Mouse (Mus musculus): ENCODE measurements around the gene Sult6b2. TPM values are rescaled to one million over a fixed set of nuclear protein-coding genes. Genes with fewer than 3 reads are reported as not detected.
A peak's percentile ranks its signal among the peaks of the same experiment; 100 is the strongest.

Sult6b2 gene
- 0.17 and 0.38 TPM in 2 replicates for polyA plus RNA-seq (2015; fragmentation: Nextera tagmentation; extraction: Ambion mirVana)

- H3K36me3 ChIP-seq (replicated peaks) = no peaks in the 10 kb centered on the region
- ATAC-seq (replicated peaks) = no peak
Measured at GRCm38 (mm10) chr6:142804402-142804801, at the start of gene Sult6b2. TSS of gene Sult6b2 (minus strand) at chr6:142804502.

DNA sequence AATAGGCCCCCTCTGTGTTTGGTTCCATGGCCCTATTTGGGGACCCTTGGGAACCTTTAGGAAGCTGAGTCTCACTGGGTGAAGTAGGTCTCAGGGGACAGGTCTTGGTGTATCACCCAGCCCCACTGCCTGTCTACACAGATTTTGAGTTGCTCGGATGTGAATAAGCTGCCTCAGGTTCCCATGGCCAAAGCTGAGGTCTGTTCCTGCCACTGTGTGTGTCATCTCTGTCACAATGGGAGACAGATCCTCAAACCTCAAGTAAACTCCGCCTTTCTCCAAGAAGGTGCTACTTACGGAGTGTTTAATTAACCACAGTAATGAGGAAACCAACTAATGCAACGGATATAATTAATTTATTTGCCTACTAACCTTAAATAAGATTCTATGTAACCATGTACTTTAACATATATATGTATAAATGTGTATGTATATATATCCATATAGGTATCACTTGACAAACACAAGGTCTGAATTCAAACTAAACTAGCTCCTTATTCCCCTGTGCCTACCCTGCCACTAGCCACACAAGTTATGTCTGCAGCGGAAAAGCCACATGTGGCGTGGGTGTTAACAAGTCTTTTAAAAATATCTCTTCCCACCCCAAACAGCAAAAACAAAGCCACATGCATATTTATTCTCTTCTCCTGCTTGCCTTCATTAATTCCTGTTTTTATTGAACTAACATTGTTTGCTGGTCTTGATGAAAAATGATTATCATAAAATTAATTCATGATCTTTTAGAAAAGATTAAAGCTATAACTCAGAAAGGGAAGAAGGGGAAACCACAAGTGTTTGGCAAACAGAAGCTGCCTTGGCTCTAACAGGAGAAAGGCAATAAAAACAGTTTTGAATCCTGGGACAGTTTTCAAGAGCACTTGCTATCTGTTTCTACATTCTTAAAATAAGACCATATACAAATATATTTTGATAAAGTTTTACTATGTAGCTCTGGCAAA, 48.4 kb upstream of the Sult6b2 start:
- H3K9me3 ChIP-seq = no peaks in the 10 kb centered on the region
- no peak overlapping the region for H3K27ac ChIP-seq
- no peaks in the 10 kb centered on the region for H3K27me3 ChIP-seq (replicated peaks)
- H3K4me1 ChIP-seq = peaks cover 8% of the 10 kb centered on the region; the same call in 1 of the 2 replicates
- no peaks in the 10 kb centered on the region for H3K36me3 ChIP-seq (replicated peaks)
- 76% methylated on average over 6 of the region's 6 CpGs for WGBS
- ATAC-seq (replicated peaks) = no peak
- H3K4me2 ChIP-seq = no peak overlapping the region
- no peak overlapping the region for H3K9ac ChIP-seq
- no peak overlapping the region for H3K4me3 ChIP-seq

More at GRCm38 (mm10) chr6:142804402-142804801, at the start of gene Sult6b2:
- Histone ChIP-seq H3K9ac (no peak within 1 kb of the TSS), H3K4me3 (no peak within 1 kb of the TSS), H3K27ac (no peak within 1 kb of the TSS), H3K4me2 (no peak within 1 kb of the TSS), H3K9me3 (no peaks in the 10 kb centered on the region), H3K4me1 (no peaks in the 10 kb centered on the region; the same call in 1 of the 2 replicates), H3K27me3 (replicated peaks) (no peaks in the 10 kb centered on the region)

- no peak overlapping the region for H3K27ac ChIP-seq
- no peak overlapping the region for H3K9ac ChIP-seq
- H3K27me3 ChIP-seq (replicated peaks) = no peaks in the 10 kb centered on the region
- WGBS = 70% methylated on average over 8 of the region's 8 CpGs
- H3K4me2 ChIP-seq = no peak overlapping the region
- H3K36me3 ChIP-seq (replicated peaks) = no peaks in the 10 kb centered on the region
- no peaks in the 10 kb centered on the region for H3K9me3 ChIP-seq
- no peaks in the 10 kb centered on the region for H3K4me1 ChIP-seq
- H3K4me3 ChIP-seq = no peak overlapping the region
- ATAC-seq (replicated peaks) = no peak
Measured at GRCm38 (mm10) chr6:142850436-142850835, 46.1 kb upstream of the Sult6b2 start.

DNA sequence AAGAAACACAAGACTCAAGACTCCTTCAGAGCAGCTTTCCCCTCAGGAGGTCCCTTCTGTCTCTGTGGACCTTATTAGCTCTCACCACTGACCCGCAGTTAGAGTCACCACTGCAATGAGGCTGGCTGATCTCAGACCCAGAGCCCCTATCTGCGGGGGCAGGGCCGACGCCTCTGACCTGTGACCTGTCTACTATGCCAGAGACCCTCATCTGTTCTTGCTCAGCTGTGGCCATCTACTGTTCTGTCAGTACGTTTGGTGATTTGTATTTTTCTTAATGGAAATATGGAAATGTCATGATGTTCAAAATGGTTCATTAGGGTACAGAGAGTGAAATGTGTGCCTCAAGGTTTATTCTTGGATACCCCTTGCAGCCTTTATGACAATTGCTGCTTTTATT, 45.0 kb upstream of the Sult6b2 start:
- Histone ChIP-seq H3K9ac (no peak overlapping the region), H3K9me3 (no peaks in the 10 kb centered on the region), H3K4me2 (no peak overlapping the region), H3K27ac (no peak overlapping the region), H3K4me3 (no peak overlapping the region), H3K27me3 (replicated peaks) (no peaks in the 10 kb centered on the region), H3K4me1 (no peaks in the 10 kb centered on the region), H3K36me3 (replicated peaks) (no peaks in the 10 kb centered on the region)
- WGBS = 70% methylated on average over 5 of the region's 5 CpGs
- ATAC-seq (replicated peaks) = no peak

- Histone ChIP-seq H3K27ac (no peak overlapping the region), H3K27me3 (replicated peaks) (no peaks in the 10 kb centered on the region), H3K36me3 (replicated peaks) (no peaks in the 10 kb centered on the region), H3K9ac (no peak overlapping the region), H3K4me2 (no peak overlapping the region), H3K9me3 (no peaks in the 10 kb centered on the region), H3K4me1 (no peaks in the 10 kb centered on the region), H3K4me3 (no peak overlapping the region)
- WGBS = 78% methylated on average over 8 of the region's 8 CpGs
- ATAC-seq (replicated peaks) = no peak
Measured at GRCm38 (mm10) chr6:142847914-142848674, 43.8 kb upstream of the Sult6b2 start.

GRCm38 (mm10) chr6:142846855-142847254, 42.6 kb upstream of the Sult6b2 start:
- no peak overlapping the region for H3K4me2 ChIP-seq
- H3K36me3 ChIP-seq (replicated peaks) = no peaks in the 10 kb centered on the region
- WGBS = 82% methylated on average over 4 of the region's 4 CpGs
- no peak for ATAC-seq (replicated peaks)
- H3K27ac ChIP-seq = no peak overlapping the region
- H3K9ac ChIP-seq = no peak overlapping the region
- H3K27me3 ChIP-seq (replicated peaks) = no peaks in the 10 kb centered on the region
- no peaks in the 10 kb centered on the region for H3K4me1 ChIP-seq
- H3K4me3 ChIP-seq = no peak overlapping the region
- H3K9me3 ChIP-seq = no peaks in the 10 kb centered on the region

DNA sequence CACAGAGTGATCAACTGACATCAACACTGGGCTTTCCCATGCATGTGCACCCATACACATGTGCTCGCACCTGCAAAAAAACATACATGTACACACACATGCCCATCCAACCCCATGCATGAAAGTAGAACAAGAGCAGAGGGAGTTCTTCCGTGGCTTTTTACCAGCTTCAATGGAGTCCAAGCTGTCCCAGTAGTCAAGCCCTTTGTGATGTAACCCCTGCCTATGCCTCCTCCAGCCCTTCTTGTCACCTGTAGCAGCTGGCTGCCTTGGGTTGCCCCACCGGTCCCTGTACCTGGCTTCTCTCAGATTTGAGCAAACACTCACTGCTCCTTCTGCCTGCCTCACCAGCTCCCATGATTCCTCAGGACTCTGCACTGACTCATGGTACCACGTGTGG, 40.8 kb upstream of the Sult6b2 start:
- Histone ChIP-seq H3K9ac (no peak overlapping the region), H3K9me3 (no peaks in the 10 kb centered on the region), H3K27ac (no peak overlapping the region), H3K27me3 (replicated peaks) (no peaks in the 10 kb centered on the region), H3K36me3 (replicated peaks) (no peaks in the 10 kb centered on the region), H3K4me1 (no peaks in the 10 kb centered on the region), H3K4me3 (no peak overlapping the region), H3K4me2 (no peak overlapping the region)
- ATAC-seq (replicated peaks) = no peak
- WGBS = 84% methylated on average over 4 of the region's 4 CpGs

GRCm38 (mm10) chr6:142844061-142844460, 39.8 kb upstream of the Sult6b2 start:
- Histone ChIP-seq H3K4me1 (no peaks in the 10 kb centered on the region), H3K9ac (no peak overlapping the region), H3K9me3 (no peaks in the 10 kb centered on the region), H3K36me3 (replicated peaks) (no peaks in the 10 kb centered on the region), H3K27me3 (replicated peaks) (no peaks in the 10 kb centered on the region), H3K4me3 (no peak overlapping the region), H3K4me2 (no peak overlapping the region), H3K27ac (no peak overlapping the region)
- 90% methylated on average over 4 of the region's 4 CpGs for WGBS
- ATAC-seq (replicated peaks) = no peak

GRCm38 (mm10) chr6:142838501-142838900, 34.2 kb upstream of the Sult6b2 start:
- H3K27ac ChIP-seq = no peak overlapping the region
- H3K4me1 ChIP-seq = peaks cover 11% of the 10 kb centered on the region
- no peaks in the 10 kb centered on the region for H3K27me3 ChIP-seq (replicated peaks)
- H3K4me2 ChIP-seq = no peak overlapping the region
- H3K9me3 ChIP-seq = no peaks in the 10 kb centered on the region
- H3K9ac ChIP-seq = no peak overlapping the region
- 89% methylated on average over 1 of the region's 1 CpGs for WGBS
- no peaks in the 10 kb centered on the region for H3K36me3 ChIP-seq (replicated peaks)
- ATAC-seq (replicated peaks) = no peak
- H3K4me3 ChIP-seq = no peak overlapping the region

DNA sequence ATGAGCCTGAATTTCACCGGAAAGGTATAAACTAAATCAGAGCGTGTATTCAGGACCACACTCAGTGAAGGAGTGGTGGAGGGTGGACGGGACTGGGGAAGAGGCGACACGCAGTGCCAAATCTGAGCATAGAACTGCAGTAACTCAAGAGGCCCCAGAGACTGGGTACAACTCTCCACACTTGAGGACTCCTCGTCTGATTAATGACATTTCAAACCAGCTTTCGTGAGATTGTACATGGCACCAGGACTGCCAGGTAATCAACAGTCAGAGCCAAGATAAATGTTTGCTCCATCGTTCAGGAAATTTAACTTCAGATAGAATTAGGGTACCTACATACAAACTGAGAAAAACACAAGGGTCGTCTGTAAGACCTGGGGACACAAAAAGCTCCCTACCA, 33.0 kb upstream of the Sult6b2 start:
- no peaks in the 10 kb centered on the region for H3K9me3 ChIP-seq
- ATAC-seq (replicated peaks) = no peak
- H3K4me3 ChIP-seq = no peak overlapping the region
- no peak overlapping the region for H3K4me2 ChIP-seq
- 80% methylated on average over 9 of the region's 9 CpGs for WGBS
- no peak overlapping the region for H3K27ac ChIP-seq
- H3K9ac ChIP-seq = no peak overlapping the region
- H3K36me3 ChIP-seq (replicated peaks) = no peaks in the 10 kb centered on the region
- H3K4me1 ChIP-seq = peaks cover 11% of the 10 kb centered on the region
- H3K27me3 ChIP-seq (replicated peaks) = no peaks in the 10 kb centered on the region

DNA sequence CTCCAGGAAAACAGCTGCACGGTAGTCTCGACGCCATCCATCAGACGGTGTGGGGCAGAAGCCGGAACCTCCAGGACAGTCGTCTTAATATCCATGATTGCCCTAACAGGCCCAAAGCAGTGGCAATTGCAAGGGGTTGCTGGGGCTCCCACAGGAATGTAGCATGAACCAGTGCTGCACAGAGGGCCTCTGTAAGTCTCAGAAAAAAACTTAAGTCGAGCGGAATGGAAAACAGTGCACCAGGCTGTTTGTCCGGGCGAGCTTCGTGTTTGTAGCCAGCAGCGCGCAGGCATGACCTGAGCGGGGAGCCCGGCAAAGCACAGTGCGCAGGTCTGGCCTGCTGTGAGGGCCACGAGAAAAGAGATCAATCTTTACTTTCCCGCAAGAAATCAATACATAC, 31.4 kb upstream of the Sult6b2 start:
- H3K4me3 ChIP-seq = no peak overlapping the region
- peaks cover 11% of the 10 kb centered on the region for H3K4me1 ChIP-seq
- H3K36me3 ChIP-seq (replicated peaks) = no peaks in the 10 kb centered on the region
- no peaks in the 10 kb centered on the region for H3K9me3 ChIP-seq
- peak; percentile 73 for ATAC-seq (replicated peaks)
- no peak overlapping the region for H3K4me2 ChIP-seq
- no peaks in the 10 kb centered on the region for H3K27me3 ChIP-seq (replicated peaks)
- WGBS = 40% methylated on average over 18 of the region's 18 CpGs
- 0 out of 2 replicates have a peak overlapping the region, but pooled peaks have one; percentile 25 for H3K27ac ChIP-seq
- no peak overlapping the region for H3K9ac ChIP-seq

- Histone ChIP-seq H3K27me3 (replicated peaks) (no peaks in the 10 kb centered on the region), H3K4me1 (peaks cover 11% of the 10 kb centered on the region), H3K27ac (no peak overlapping the region), H3K9ac (no peak overlapping the region), H3K4me3 (no peak overlapping the region), H3K36me3 (replicated peaks) (no peaks in the 10 kb centered on the region), H3K4me2 (no peak overlapping the region), H3K9me3 (no peaks in the 10 kb centered on the region)
- 83% methylated on average over 4 of the region's 4 CpGs for WGBS
- no peak for ATAC-seq (replicated peaks)
Measured at GRCm38 (mm10) chr6:142834911-142835310, 30.6 kb upstream of the Sult6b2 start.

Data from midbrain, embryonic 15.5 days (tissue).